Mouse (Mus musculus) heart, adult 2 months (tissue): ENCODE measurements around the gene Tcf7l2. TPM values are rescaled to one million over a fixed set of nuclear protein-coding genes. Genes with fewer than 3 reads are reported as not detected.

Experiments
- DNase-seq, 2 experiments: peaks; one replicate each; pipeline ENCODE4 v3.0.0; 2021
- H3K27ac ChIP-seq: fragments of 200-600 bp; 2 replicates; pipeline ENCODE4 v1.8.1; 2022
- H3K27me3 ChIP-seq: fragments of 200-500 bp; 2 replicates; pipeline ENCODE4 v1.6.1; 2012; ENCODE audit warnings: mild to moderate bottlenecking, low read length, inconsistent platforms, mixed read lengths; ENCODE audit not compliant: control insufficient read depth, insufficient read depth
- H3K36me3 ChIP-seq: fragments of 200-500 bp; 2 replicates; pipeline ENCODE4 v1.6.1; 2012; ENCODE audit warnings: low read length, inconsistent platforms; ENCODE audit not compliant: control insufficient read depth, insufficient read depth
- H3K4me1 ChIP-seq: fragments of 200-500 bp; 2 replicates; pipeline ENCODE4 v1.6.1; 2011; ENCODE audit warnings: low read length; ENCODE audit not compliant: control insufficient read depth, insufficient read depth
- H3K4me3 ChIP-seq: fragments of 200-600 bp; 2 replicates; pipeline ENCODE4 v1.8.1; 2022
- H3K79me2 ChIP-seq: fragments of 200-500 bp; replicated peaks from 2 replicates; pipeline ENCODE4 v1.6.1; 2012; ENCODE audit warnings: mild to moderate bottlenecking, inconsistent platforms, low read length, moderate library complexity, mixed read lengths; ENCODE audit not compliant: control insufficient read depth, insufficient read depth
- H3K9ac ChIP-seq: fragments of 200-500 bp; 2 replicates; pipeline ENCODE4 v1.6.1; 2012; ENCODE audit warnings: low read depth, mild to moderate bottlenecking, control low read depth, inconsistent platforms, low read length, mixed read lengths
- CTCF ChIP-seq: fragments of 200-600 bp; IDR thresholded peaks from 2 replicates; pipeline ENCODE4 v1.8.1; 2022; ENCODE audit warnings: antibody characterized with exemption, mild to moderate bottlenecking, moderate library complexity
- EP300 ChIP-seq: fragments of 200-500 bp; IDR thresholded peaks from 2 replicates; pipeline ENCODE4 v1.6.1; 2011; ENCODE audit warnings: low read depth, low read length, control low read depth; ENCODE audit not compliant: insufficient read depth
- POLR2A ChIP-seq: fragments of 200-500 bp; IDR thresholded peaks from 2 replicates; pipeline ENCODE4 v1.6.1; 2011; ENCODE audit warnings: mild to moderate bottlenecking, low read depth, low read length, control low read depth; ENCODE audit not compliant: insufficient read depth
- WGBS: fragments of 180-500 bp; shearing (Covaris S2); methylation state at CpG from one replicate; pipeline ENCODE4 v1.1.7; 2018; 5-methylcytosine and 5-hydroxymethylcytosine counted together
- intact Hi-C: fragments of 180-260 bp; cut with DNase I; formaldehyde crosslinking; loops from one replicate; pipeline ENCODE4 v1.15.1; 2025
- polyA plus RNA-seq: library from polyadenylated mRNA; depleted of rRNA; stranded (reverse); fragments of >200 nt; gene quantifications from 2 replicates; pipeline ENCODE4 v1.2.3, GENCODE M21; 2012
- total RNA-seq, 2 experiments: library from RNA; stranded (reverse); gene quantifications; 2 replicates each; pipeline ENCODE4 v1.2.3; 2021

The Tcf7l2 gene
- total and polyA plus RNA-seq, 3 experiments: 11.1 to 14.4 (median 13.9) TPM

- H3K27ac ChIP-seq: no peak overlapping the region
- H3K4me3 ChIP-seq: no peak overlapping the region
- intact Hi-C loops: no loop called here
- TF ChIP-seq CTCF: no peak
- no peak for TF ChIP-seq EP300
- no peak for TF ChIP-seq POLR2A
- H3K79me2 ChIP-seq: no peaks in the 10 kb centered on the region
- no peaks in the 10 kb centered on the region for H3K36me3 ChIP-seq
- no peak for DNase-seq
- WGBS: 93% methylated on average over 14 of the region's 14 CpGs
- no peaks in the 10 kb centered on the region; the same call in 1 of the 2 replicates for H3K4me1 ChIP-seq
- H3K9ac ChIP-seq: no peak overlapping the region
- no peaks in the 10 kb centered on the region for H3K27me3 ChIP-seq
Measured at GRCm38 (mm10) chr19:55886536-55886935, 144.9 kb downstream of the Tcf7l2 start.

- H3K36me3 ChIP-seq: no peaks in the 10 kb centered on the region
- intact Hi-C loops: no loop called here
Measured at GRCm38 (mm10) chr19:55891692-55892183, 150.1 kb downstream of the Tcf7l2 start.

GRCm38 (mm10) chr19:55893557-55893956 lies 151.9 kb downstream of the Tcf7l2 start:
- Histone ChIP-seq H3K27ac (no peak overlapping the region), H3K4me3 (no peak overlapping the region), H3K9ac (no peak overlapping the region), H3K36me3 (no peaks in the 10 kb centered on the region), H3K79me2 (0 out of 2 replicates have a peak, but pooled peaks cover 1% of the 10 kb centered on the region), H3K4me1 (peaks cover 6% of the 10 kb centered on the region), H3K27me3 (no peaks in the 10 kb centered on the region)
- WGBS: 92% methylated on average over 11 of the region's 11 CpGs
- intact Hi-C loops: no loop called here
- no peak for DNase-seq
- TF ChIP-seq EP300: no peak
- TF ChIP-seq CTCF: no peak
- no peak for TF ChIP-seq POLR2A

More at GRCm38 (mm10) chr19:55891692-55892183, 150.1 kb downstream of the Tcf7l2 start:
- TF ChIP-seq CTCF: no peak
- TF ChIP-seq EP300: no peak
- no peak for TF ChIP-seq POLR2A
- H3K27me3 ChIP-seq: no peaks in the 10 kb centered on the region
- DNase-seq: no peak
- no peak overlapping the region for H3K9ac ChIP-seq
- 89% methylated on average over 9 of the region's 9 CpGs for WGBS
- H3K79me2 ChIP-seq: no peaks in the 10 kb centered on the region
- H3K4me3 ChIP-seq: no peak overlapping the region
- H3K27ac ChIP-seq: no peak overlapping the region
- H3K4me1 ChIP-seq: peaks cover 6% of the 10 kb centered on the region

- TF ChIP-seq POLR2A: no peak
- TF ChIP-seq CTCF: no peak
- no peak for TF ChIP-seq EP300
Measured at GRCm38 (mm10) chr19:55894396-55894795, 152.8 kb downstream of the Tcf7l2 start.

GRCm38 (mm10) chr19:55895317-55895716 lies 153.7 kb downstream of the Tcf7l2 start:
- H3K9ac ChIP-seq: peak overlapping the region; percentile 26
- 5% methylated on average over 27 of the region's 27 CpGs for WGBS
- no peaks in the 10 kb centered on the region for H3K27me3 ChIP-seq
- TF ChIP-seq CTCF: peak; percentile 84
- TF ChIP-seq EP300: 0 out of 2 replicates have a peak, but pooled peaks have one; percentile 9
- no peak for TF ChIP-seq POLR2A
- H3K79me2 ChIP-seq: 0 out of 2 replicates have a peak, but pooled peaks cover 1% of the 10 kb centered on the region
- peaks cover 8% of the 10 kb centered on the region for H3K4me1 ChIP-seq
- peak; percentile 63 to 76 for DNase-seq
- H3K4me3 ChIP-seq: peak overlapping the region; percentile 42
- no peaks in the 10 kb centered on the region for H3K36me3 ChIP-seq
- intact Hi-C loops: loop anchor here (5.0 kb wide), 1 partner anchor 353 kb away; no protein-coding TSS in a partner anchor
- no peak overlapping the region for H3K27ac ChIP-seq

More at GRCm38 (mm10) chr19:55894396-55894795, 152.8 kb downstream of the Tcf7l2 start:
- Histone ChIP-seq H3K4me3 (no peak overlapping the region), H3K36me3 (no peaks in the 10 kb centered on the region), H3K79me2 (0 out of 2 replicates have a peak, but pooled peaks cover 1% of the 10 kb centered on the region), H3K27ac (no peak overlapping the region), H3K4me1 (peaks cover 8% of the 10 kb centered on the region), H3K27me3 (no peaks in the 10 kb centered on the region), H3K9ac (no peak overlapping the region)
- 93% methylated on average over 9 of the region's 9 CpGs for WGBS
- intact Hi-C loops: no loop called here
- DNase-seq: no peak

- H3K4me3 ChIP-seq: peak overlapping the region; percentile 42
- no peaks in the 10 kb centered on the region for H3K36me3 ChIP-seq
- 39% methylated on average over 4 of the region's 4 CpGs for WGBS
- H3K27ac ChIP-seq: no peak overlapping the region
- intact Hi-C loops: loop anchor here (5.0 kb wide), 1 partner anchor 354 kb away; no protein-coding TSS in a partner anchor
- H3K9ac ChIP-seq: no peak overlapping the region
- H3K27me3 ChIP-seq: no peaks in the 10 kb centered on the region
- 0 out of 2 replicates have a peak, but pooled peaks cover 1% of the 10 kb centered on the region for H3K79me2 ChIP-seq
- no peak for DNase-seq
- TF ChIP-seq CTCF (no peak), EP300 (no peak), POLR2A (no peak)
- H3K4me1 ChIP-seq: peaks cover 8% of the 10 kb centered on the region
Measured at GRCm38 (mm10) chr19:55895807-55896420, 154.3 kb downstream of the Tcf7l2 start.
